Mouse (Mus musculus): Measurements from ENCODE around the gene Crebrf.

Crebrf gene

GRCm38 (mm10) chr17:26817776-26818175 is 102.3 kb downstream of the Crebrf start:
- DNase-seq (ENCODE audit: inconsistent age in 2 of 2, low spot score in 1 of 2), result no peak

- no peak for DNase-seq (ENCODE audit: inconsistent age in 2 of 2, low spot score in 1 of 2)
Observed at GRCm38 (mm10) chr17:26826131-26826530, 110.7 kb downstream of the Crebrf start.

All from adrenal gland, adult (tissue).